Mouse (Mus musculus) lung, adult 18-20 months (tissue): ENCODE measurements around the gene Prl5a1.

Experiments
- DNase-seq, 2 experiments: peaks; one replicate each; pipeline ENCODE4 v3.0.0; 2022; ENCODE audit warnings: mixed read lengths in 2 of 2

Gene Prl5a1

DNA sequence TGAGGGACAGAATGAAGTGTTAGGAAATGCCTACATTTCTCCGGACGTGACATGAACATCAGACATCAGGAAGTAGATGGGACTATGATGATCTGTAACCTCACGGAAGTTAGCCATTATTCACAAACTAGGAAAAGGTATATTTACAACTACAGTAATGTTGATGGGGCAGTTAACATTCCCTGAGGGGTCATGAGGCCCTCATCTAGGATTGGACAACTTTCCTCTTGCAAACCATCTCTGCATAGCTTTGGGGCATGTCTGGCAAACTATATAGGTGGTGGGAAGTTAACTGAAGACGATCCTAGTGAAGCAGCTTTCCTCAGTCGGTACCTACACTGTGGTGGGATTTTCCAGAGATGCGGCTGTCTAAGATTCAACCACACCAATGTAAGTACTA lies at the start of gene Prl5a1:
Gene Prl5a1 (plus strand): TSS at position 301 of the 400 bp plus-strand sequence.
- no peak for DNase-seq

DNA sequence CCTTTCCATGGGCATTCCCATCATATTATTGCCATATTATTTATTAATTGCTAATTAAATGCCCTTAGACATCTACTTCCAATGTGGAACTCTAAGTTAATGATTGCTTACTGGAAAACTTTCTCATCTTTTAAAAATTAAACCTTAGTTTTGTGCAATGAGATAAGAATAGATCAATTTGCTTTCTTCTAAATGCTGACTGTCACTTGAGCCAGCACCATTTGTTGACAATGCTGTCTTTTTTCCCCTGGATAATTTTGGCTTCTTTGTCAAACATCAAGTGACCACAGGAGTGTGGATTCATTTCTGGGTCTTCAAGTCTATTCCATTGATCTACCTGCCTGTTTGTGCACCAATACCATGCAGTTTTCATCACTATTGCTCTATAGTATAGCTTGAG lies 46.1 kb upstream of the Prl5a1 start:
- DNase-seq = no peak

GRCm38 (mm10) chr13:28108536-28108935 lies 33.7 kb upstream of the Prl5a1 start:
- DNase-seq = no peak

GRCm38 (mm10) chr13:28132781-28133180 lies 9.5 kb upstream of the Prl5a1 start:
- no peak for DNase-seq

DNA sequence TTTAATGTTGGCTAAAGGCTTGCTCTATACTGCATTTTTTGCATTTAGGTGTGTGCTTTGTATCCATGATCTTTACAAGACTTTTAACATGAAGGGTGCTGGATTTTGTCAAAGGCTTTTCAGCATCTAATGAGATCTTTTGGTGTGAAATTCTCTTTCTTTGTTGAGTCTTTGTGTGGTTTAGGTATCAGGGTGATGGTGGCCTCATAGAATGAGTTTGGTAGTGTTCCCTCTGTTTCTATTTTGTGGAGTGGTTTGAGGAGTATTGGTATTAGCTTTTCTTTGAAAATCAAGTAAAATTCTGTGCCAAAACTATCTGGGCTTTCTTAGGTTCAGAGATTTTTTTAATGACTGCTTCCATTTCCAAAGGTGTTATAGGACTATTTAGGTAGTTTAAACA lies 6.5 kb upstream of the Prl5a1 start:
- DNase-seq = no peak
